In the genomic region with DNA sequence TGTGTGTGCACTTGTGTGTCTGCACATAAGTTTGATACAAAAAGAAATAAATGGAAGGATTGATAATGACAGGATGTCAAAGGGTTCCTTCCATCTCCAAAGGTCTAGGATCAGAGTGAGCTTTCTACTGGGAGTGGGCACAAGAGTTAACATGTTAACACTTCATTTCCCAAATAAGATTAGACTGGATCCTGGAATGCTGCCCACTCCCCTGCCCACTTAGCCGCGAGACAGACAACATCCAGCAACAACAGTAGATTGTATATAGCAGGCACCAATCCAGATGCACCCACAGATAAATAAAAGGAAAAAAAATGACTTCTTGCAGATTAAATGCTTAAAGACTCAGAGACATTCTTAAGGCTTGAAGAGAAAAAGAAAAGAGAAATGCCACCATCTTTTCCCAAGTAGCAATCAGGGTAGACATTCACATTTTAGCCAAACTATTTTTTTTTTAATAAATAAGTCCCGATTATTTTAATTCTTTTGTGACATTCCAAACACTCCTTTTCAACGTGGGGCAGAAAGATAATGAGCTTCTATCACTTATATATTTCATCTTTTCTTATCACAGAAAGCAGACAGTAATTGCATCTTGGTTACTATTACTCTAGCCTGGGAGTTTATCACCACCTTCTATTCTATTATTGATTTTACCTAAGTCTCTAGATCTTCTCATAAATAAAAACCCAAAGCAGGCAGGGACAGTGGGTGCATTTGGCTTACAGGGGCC, we compare ENCODE assay signal across 18 mouse cellular contexts. TPM values are rescaled to one million over a fixed set of nuclear protein-coding genes. Genes with fewer than 3 reads are reported as not detected.
DNase-seq lines count a peak whose midpoint lies in the region; TF ChIP-seq lines count a peak whose summit lies in the region.
"Had no signal": no experiment of that assay in that cellular context is flagged by ENCODE, and none has a peak within 500 bp of the region (broad histone marks: within the 10 kb centered on the region; RNA-seq: fewer than 3 reads in every experiment).

No protein-coding gene starts in this region.

- no peaks in the 10 kb centered on the region for H3K4me1 ChIP-seq in testis, adult 2 months (ENCODE audit: control insufficient read depth, insufficient read depth, low read length)
- H3K4me1 ChIP-seq: hindbrain, embryonic 12.5 days had no signal

- DNase-seq in cerebellum, postnatal 10 days = peak; percentile 82
- no peak for DNase-seq in cerebellum, adult 11-12 months
- DNase-seq in left cerebral cortex, postnatal 4 days = peak; percentile 67
- DNase-seq in left cerebral cortex, adult 8-10 months (ENCODE audit: low spot score in 2 of 2) = no peak
- DNase-seq in testis, postnatal 14 days (ENCODE audit: low spot score) = no peak
- DNase-seq in kidney, postnatal 4 days = no peak
- DNase-seq: adrenal gland, adult 2 months; adrenal gland, postnatal 25 days; B cell, adult 2 months; cerebellum, adult 9-10 months; forebrain, postnatal 0 days; gastrocnemius, postnatal 14 days; heart, postnatal 36 days had no signal

- TF ChIP-seq CTCF in testis, adult 2 months (IDR thresholded peaks at IDR 0.05; ENCODE audit: control insufficient read depth, insufficient read depth, insufficient replicate concordance, low read depth, low read length) = no peak

- intact Hi-C loops in left cerebral cortex, postnatal 4 days (cut with DNase I) = no loop called here

- peak overlapping the region; percentile 42 for H3K27ac ChIP-seq in testis, adult 2 months (ENCODE audit: control insufficient read depth, insufficient read depth, low read depth, low read length)
- H3K27ac ChIP-seq: embryonic facial prominence, embryonic 10.5 days; forebrain, embryonic 13.5 days; heart, embryonic 13.5 days; hindbrain, embryonic 12.5 days had no signal

- no peak overlapping the region for H3K4me3 ChIP-seq in testis, adult 2 months (ENCODE audit: control insufficient read depth, low read depth, low read length)
- H3K4me3 ChIP-seq: embryonic facial prominence, embryonic 10.5 days; forebrain, embryonic 13.5 days; heart, embryonic 13.5 days; hindbrain, embryonic 12.5 days had no signal

- H3K27me3 ChIP-seq in testis, adult 2 months (ENCODE audit: control insufficient read depth, insufficient read depth, low read length) = no peaks in the 10 kb centered on the region
- H3K27me3 ChIP-seq: forebrain, embryonic 13.5 days; heart, embryonic 13.5 days; hindbrain, embryonic 12.5 days had no signal

- no peaks in the 10 kb centered on the region for H3K36me3 ChIP-seq in testis, adult 2 months (ENCODE audit: control insufficient read depth, insufficient read depth, low read length)
- H3K36me3 ChIP-seq: embryonic facial prominence, embryonic 10.5 days; hindbrain, embryonic 12.5 days had no signal

- no peak for TF ChIP-seq POLR2A in testis, adult 2 months (IDR thresholded peaks at IDR 0.05; ENCODE audit: control insufficient read depth, low read depth, low read length)

RNA-seq across cellular contexts. Expression of gene Fxn, which starts 55.4 kb away (rescaled TPM):
- 10 to 100 TPM; 12.7 to 15.5 TPM for total RNA-seq in left cerebral cortex, postnatal 4 days (2021)
- total RNA-seq in left cerebral cortex, adult 8-10 months (2022) = 1 to 10 TPM; 6.2 to 9.0 (median 7.8) TPM
- polyA plus RNA-seq in testis, adult 2 months (2012; rRNA removed) = 5.1 and 5.6 TPM in 2 replicates

Comparison
In these comparisons a context has a peak if more than half of its experiments do, and no peak if none do; other contexts are left out.
1. DNase-seq: peak in cerebellum, postnatal 10 days (2 of 2) and left cerebral cortex, postnatal 4 days (single experiment); none in cerebellum, adult 11-12 months (single experiment), left cerebral cortex, adult 8-10 months (0 of 2), testis, postnatal 14 days (single experiment) and kidney, postnatal 4 days (0 of 2).